Comparison of ENCODE assay signal across 8 mouse cellular contexts in genomic region chr1:84838156-84838555, GRCm38 (mm10). TPM values are rescaled to one million over a fixed set of nuclear protein-coding genes. Genes with fewer than 3 reads are reported as not detected.
A peak's percentile ranks its signal among the peaks of the same experiment; 100 is the strongest.
DNase-seq lines count a peak whose midpoint lies in the region; ATAC-seq and TF ChIP-seq lines count a peak whose summit lies in the region.

No protein-coding gene starts in this region.

- TF ChIP-seq EP300 in liver, embryonic 14.5 days (IDR thresholded peaks at IDR 0.05; ENCODE audit: low read depth), result no peak

- TF ChIP-seq CTCF in G1E (IDR thresholded peaks at IDR 0.05; ENCODE audit: low read depth, low read length), result no peak
- no peak for TF ChIP-seq CTCF in liver, embryonic 14.5 days (IDR thresholded peaks at IDR 0.05; ENCODE audit: low read depth)

- no peaks in the 10 kb centered on the region for H3K27me3 ChIP-seq in heart, embryonic 14.5 days (ENCODE audit: control insufficient read depth, insufficient read depth, low read length)
- no peaks in the 10 kb centered on the region for H3K27me3 ChIP-seq in G1E (ENCODE audit: insufficient read depth, low read length)
- no peaks in the 10 kb centered on the region for H3K27me3 ChIP-seq in forebrain, embryonic 13.5 days
- H3K27me3 ChIP-seq in liver, embryonic 14.5 days (ENCODE audit: control insufficient read depth, insufficient read depth, low read length), result no peaks in the 10 kb centered on the region
- H3K27me3 ChIP-seq in stomach, embryonic 14.5 days (ENCODE audit: control insufficient read depth, insufficient read depth, low read length), result no peaks in the 10 kb centered on the region

- H3K4me2 ChIP-seq in heart, embryonic 14.5 days (ENCODE audit: low read length), result peak overlapping the region; percentile 81
- peak overlapping the region; percentile 78 for H3K4me2 ChIP-seq in forebrain, embryonic 13.5 days
- H3K4me2 ChIP-seq in liver, embryonic 14.5 days (ENCODE audit: low read depth), result peak overlapping the region; percentile 82
- H3K4me2 ChIP-seq in stomach, embryonic 14.5 days (replicated peaks; ENCODE audit: low read depth, low read length), result peak overlapping the region; percentile 66

- H3K27ac ChIP-seq in heart, embryonic 14.5 days (replicated peaks in 1 of 2; ENCODE audit: control insufficient read depth in 1 of 2, insufficient read depth in 1 of 2, low read depth in 2 of 2, low read length in 2 of 2), result peak overlapping the region; percentile 71 to 95
- peak overlapping the region; percentile 97 for H3K27ac ChIP-seq in forebrain, embryonic 13.5 days
- peak overlapping the region; percentile 81 for H3K27ac ChIP-seq in liver, embryonic 14.5 days
- peak overlapping the region; percentile 99 for H3K27ac ChIP-seq in stomach, embryonic 14.5 days (ENCODE audit: low read length)

- H3K4me1 ChIP-seq in heart, embryonic 14.5 days (ENCODE audit: control insufficient read depth in 2 of 2, insufficient read depth in 2 of 2, low read length in 2 of 2), result peaks cover 0 to 14% of the 10 kb centered on the region in 2 experiments; a peak in 3 of 4 replicates
- peaks cover 39% of the 10 kb centered on the region for H3K4me1 ChIP-seq in G1E (ENCODE audit: insufficient read depth, low read depth, low read length)
- H3K4me1 ChIP-seq in forebrain, embryonic 13.5 days, result peaks cover 33% of the 10 kb centered on the region
- peaks cover 2 to 3% of the 10 kb centered on the region in 2 experiments; a peak in 1 of 4 replicates for H3K4me1 ChIP-seq in liver, embryonic 14.5 days (replicated peaks; ENCODE audit: control insufficient read depth in 2 of 2, insufficient read depth in 2 of 2, low read length in 1 of 2)
- H3K4me1 ChIP-seq in stomach, embryonic 14.5 days (ENCODE audit: control insufficient read depth, insufficient read depth, low read length), result 0 out of 2 replicates have a peak, but pooled peaks cover 4% of the 10 kb centered on the region

- DNase-seq in heart, adult 9 months (ENCODE audit: low spot score in 2 of 2), result no peak
- DNase-seq in G1E (ENCODE audit: low spot score), result peak; percentile 18
- DNase-seq in liver, embryonic 14.5 days (ENCODE audit: low read depth in 3 of 3, low spot score in 3 of 3), result no peak
- DNase-seq in c-Kit-positive CD71-positive TER-119-positive erythroid progenitor cells, embryonic 14.5 days (ENCODE audit: low spot score), result no peak

- no peaks in the 10 kb centered on the region for H3K9me3 ChIP-seq in heart, embryonic 14.5 days (ENCODE audit: control insufficient read depth, low read length)
- no peaks in the 10 kb centered on the region for H3K9me3 ChIP-seq in G1E (replicated peaks)
- H3K9me3 ChIP-seq in forebrain, embryonic 13.5 days (replicated peaks), result no peaks in the 10 kb centered on the region
- H3K9me3 ChIP-seq in liver, embryonic 14.5 days (ENCODE audit: control insufficient read depth, low read length), result no peaks in the 10 kb centered on the region
- H3K9me3 ChIP-seq in stomach, embryonic 14.5 days (ENCODE audit: control insufficient read depth, low read depth, low read length), result no peaks in the 10 kb centered on the region

- peak overlapping the region; percentile 80 to 84 for H3K4me3 ChIP-seq in heart, embryonic 14.5 days (ENCODE audit: control insufficient read depth in 1 of 2, insufficient read depth in 1 of 2, low read depth in 1 of 2, low read length in 2 of 2)
- H3K4me3 ChIP-seq in G1E (ENCODE audit: low read depth, low read length), result peak overlapping the region; percentile 85
- H3K4me3 ChIP-seq in forebrain, embryonic 13.5 days, result peak overlapping the region; percentile 92
- peak overlapping the region; percentile 74 to 78 for H3K4me3 ChIP-seq in liver, embryonic 14.5 days (ENCODE audit: insufficient read depth in 1 of 2, low read depth in 2 of 2, low read length in 2 of 2)
- peak overlapping the region; percentile 94 for H3K4me3 ChIP-seq in stomach, embryonic 14.5 days (ENCODE audit: low read depth, low read length)

- peak overlapping the region; percentile 99 for H3K9ac ChIP-seq in heart, embryonic 14.5 days (ENCODE audit: low read length)
- H3K9ac ChIP-seq in forebrain, embryonic 13.5 days, result peak overlapping the region; percentile 95
- H3K9ac ChIP-seq in liver, embryonic 14.5 days (replicated peaks), result peak overlapping the region; percentile 89
- peak overlapping the region; percentile 92 for H3K9ac ChIP-seq in stomach, embryonic 14.5 days (replicated peaks; ENCODE audit: low read depth, low read length)

- 0% methylated on average over 17 of the region's 22 CpGs for WGBS in heart, embryonic 14.5 days
- 2% methylated on average over 22 of the region's 22 CpGs for WGBS in forebrain, embryonic 13.5 days
- WGBS in liver, embryonic 14.5 days (ENCODE audit: insufficient replicate concordance), result under 1% methylated on average over 22 of the region's 22 CpGs
- WGBS in stomach, embryonic 14.5 days, result under 1% methylated on average over 22 of the region's 22 CpGs

- H3K36me3 ChIP-seq in heart, embryonic 14.5 days (ENCODE audit: control insufficient read depth, insufficient read depth, low read length), result peaks cover 9% of the 10 kb centered on the region
- H3K36me3 ChIP-seq in G1E (replicated peaks), result peaks cover 27% of the 10 kb centered on the region
- peaks cover 12% of the 10 kb centered on the region for H3K36me3 ChIP-seq in forebrain, embryonic 13.5 days (ENCODE audit: poor library complexity, severe bottlenecking)
- peaks cover 3% of the 10 kb centered on the region; the same call in 1 of the 2 replicates for H3K36me3 ChIP-seq in liver, embryonic 14.5 days (replicated peaks; ENCODE audit: control insufficient read depth, insufficient read depth, low read depth)
- H3K36me3 ChIP-seq in stomach, embryonic 14.5 days (ENCODE audit: control insufficient read depth, insufficient read depth, low read length), result no peaks in the 10 kb centered on the region

- no peak for ATAC-seq in heart, embryonic 14.5 days (ENCODE audit: insufficient number of reproducible peaks, insufficient read depth, low FRiP score, low read depth)
- ATAC-seq in G1E (ENCODE audit: extremely low read depth, insufficient number of reproducible peaks, low FRiP score, poor library complexity, severe bottlenecking), result no peak
- no peak for ATAC-seq in forebrain, embryonic 13.5 days
- no peak for ATAC-seq in liver, embryonic 14.5 days (ENCODE audit: insufficient read depth)
- no peak for ATAC-seq in stomach, embryonic 14.5 days (ENCODE audit: insufficient number of reproducible peaks, insufficient read depth, low FRiP score, low read depth)
- ATAC-seq in granulocyte monocyte progenitor cell, adult 5-6 weeks (replicated peaks; ENCODE audit: poor library complexity, severe bottlenecking), result no peak

RNA-seq across cellular contexts. Expression of gene Fbxo36, which starts 1.5 kb away (rescaled TPM):
- polyA plus RNA-seq in heart, embryonic 14.5 days (2014; fragmentation: Nextera tagmentation; extraction: Ambion mirVana), result 8.3 and 9.3 TPM in 2 replicates
- total RNA-seq in G1E (2014; fragmentation: Nextera tagmentation) (28.0 and 44.0 TPM in 2 replicates), G1E (2017) (8.8 and 10.9 TPM in 2 replicates)
- 2.1 and 3.8 TPM in 2 replicates for polyA plus RNA-seq in G1E (2012)
- 9.4 and 9.7 TPM in 2 replicates for polyA plus RNA-seq in forebrain, embryonic 13.5 days (2015; fragmentation: Nextera tagmentation; extraction: Ambion mirVana)
- 3.9 and 4.0 TPM in 2 replicates for polyA plus RNA-seq in liver, embryonic 14.5 days (2012; rRNA removed)
- 9.0 TPM in 2 replicates for polyA plus RNA-seq in liver, embryonic 14.5 days (2014; fragmentation: Nextera tagmentation; extraction: Ambion mirVana)
- polyA plus RNA-seq in stomach, embryonic 14.5 days (2014; fragmentation: Nextera tagmentation; extraction: Ambion mirVana), result 8.1 and 11.4 TPM in 2 replicates
- total RNA-seq in granulocyte monocyte progenitor cell, adult 5-6 weeks (2014; fragmentation: Nextera tagmentation), result 6.5 and 8.7 TPM in 2 replicates
- 0.41 and 0.78 TPM in 2 replicates for total RNA-seq in granulocyte monocyte progenitor cell, adult 5-6 weeks (2017)

RNA-seq across cellular contexts. Expression of gene Trip12, which starts 2.2 kb away (rescaled TPM):
- 64.4 and 65.1 TPM in 2 replicates for polyA plus RNA-seq in heart, embryonic 14.5 days (2014; fragmentation: Nextera tagmentation; extraction: Ambion mirVana)
- total RNA-seq in G1E (2014; fragmentation: Nextera tagmentation) (566 and 620 TPM in 2 replicates), G1E (2017) (538 and 696 TPM in 2 replicates)
- 104 and 111 TPM in 2 replicates for polyA plus RNA-seq in G1E (2012)
- 66.3 and 74.0 TPM in 2 replicates for polyA plus RNA-seq in forebrain, embryonic 13.5 days (2015; fragmentation: Nextera tagmentation; extraction: Ambion mirVana)
- polyA plus RNA-seq in liver, embryonic 14.5 days (2012; rRNA removed), result 20.5 and 27.9 TPM in 2 replicates
- polyA plus RNA-seq in liver, embryonic 14.5 days (2014; fragmentation: Nextera tagmentation; extraction: Ambion mirVana), result 30.3 and 34.5 TPM in 2 replicates
- 87.2 and 92.6 TPM in 2 replicates for polyA plus RNA-seq in stomach, embryonic 14.5 days (2014; fragmentation: Nextera tagmentation; extraction: Ambion mirVana)
- total RNA-seq in granulocyte monocyte progenitor cell, adult 5-6 weeks (2014; fragmentation: Nextera tagmentation), result 106 and 145 TPM in 2 replicates
- 138 and 204 TPM in 2 replicates for total RNA-seq in granulocyte monocyte progenitor cell, adult 5-6 weeks (2017)
